Mouse (Mus musculus): ENCODE results near the gene Efcab12. TPM values are rescaled to one million over a fixed set of nuclear protein-coding genes. Genes with fewer than 3 reads are reported as not detected.

The Efcab12 gene
- 0.11 and 0.91 TPM in 2 replicates for polyA plus RNA-seq (2012; rRNA removed; ENCODE audit: low replicate concordance)

GRCm38 (mm10) chr6:115838161-115838597 is at the start of gene Efcab12:
Efcab12 (minus strand) TSS chr6:115838412.

GRCm38 (mm10) chr6:115853091-115853813 is 15.0 kb upstream of the Efcab12 start, which contains the start of the genes Mbd4 and Ift122:
Mbd4 (minus strand) TSS chr6:115853371.
Ift122 (plus strand) TSS chr6:115853470.

GRCm38 (mm10) chr6:115808488-115809231 is 29.6 kb downstream of the Efcab12 start, which contains the start of gene Rpl32:
Rpl32 (minus strand) TSS chr6:115808747.

GRCm38 (mm10) chr6:115774501-115774921 is 63.7 kb downstream of the Efcab12 start, which contains the start of gene Cand2:
Cand2 (plus strand) TSS chr6:115774538.

DNA sequence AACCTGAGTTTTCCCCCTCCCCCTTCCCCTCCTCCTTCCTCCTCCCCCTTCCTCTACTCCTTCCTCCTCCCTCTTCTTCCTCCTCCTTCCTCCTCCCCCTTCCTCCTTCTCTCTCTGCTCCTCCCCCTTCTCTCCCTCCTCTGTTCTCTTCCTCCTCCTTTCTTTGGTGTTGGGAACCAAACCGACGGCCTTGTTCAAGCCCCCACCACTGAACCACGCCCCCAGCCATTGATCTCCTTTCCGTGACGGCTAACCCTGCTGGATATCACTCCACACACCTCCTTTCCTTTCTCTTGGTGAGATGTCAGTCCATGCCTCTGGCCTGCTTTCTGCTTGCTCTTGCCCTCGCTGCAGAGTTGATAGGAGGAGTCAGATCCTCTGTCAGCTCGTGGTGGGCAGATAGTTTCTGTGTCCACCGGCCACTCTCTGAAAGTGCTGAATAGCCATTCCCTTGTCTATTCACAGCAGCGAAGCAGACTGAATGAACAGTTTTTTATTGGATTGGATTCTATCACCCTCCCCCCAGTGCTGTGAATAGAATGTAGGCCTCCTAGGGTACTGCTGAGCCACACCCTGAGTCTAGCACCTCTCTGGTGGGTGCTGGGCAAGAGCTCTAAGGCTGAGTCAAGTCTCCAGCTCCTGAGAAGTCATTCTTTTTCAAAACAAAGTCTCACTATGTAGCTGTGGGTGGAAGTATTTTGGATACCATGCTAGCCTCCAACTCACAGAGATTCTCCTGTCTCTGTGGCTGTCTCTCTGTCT is 76.0 kb downstream of the Efcab12 start, which contains the start of gene Tmem40:
TSS of gene Tmem40 (minus strand) at position 416 of the 762 bp plus-strand sequence.

Other genes starting within 250 kb of the Efcab12 start
- 1.0 TPM in 1 of 2 replicates, not detected in the other for gene Mkrn2os, start 245.8 kb downstream of the Efcab12 start, polyA plus RNA-seq (2012; rRNA removed; ENCODE audit: low replicate concordance)
- gene Mkrn2, start 236.5 kb downstream of the Efcab12 start, polyA plus RNA-seq (2012; rRNA removed; ENCODE audit: low replicate concordance): 82.4 and 102 TPM in 2 replicates
- 159 and 176 TPM in 2 replicates for gene Raf1, start 161.8 kb downstream of the Efcab12 start, polyA plus RNA-seq (2012; rRNA removed; ENCODE audit: low replicate concordance)
- 0.30 and 2.7 TPM in 2 replicates for gene Tmem40, start 76.0 kb downstream of the Efcab12 start, polyA plus RNA-seq (2012; rRNA removed; ENCODE audit: low replicate concordance)
- gene Cand2, start 63.9 kb downstream of the Efcab12 start, polyA plus RNA-seq (2012; rRNA removed; ENCODE audit: low replicate concordance): 2.2 and 13.8 TPM in 2 replicates
- 698 and 1,058 TPM in 2 replicates for gene Rpl32, start 29.7 kb downstream of the Efcab12 start, polyA plus RNA-seq (2012; rRNA removed; ENCODE audit: low replicate concordance)
- 1.7 and 4.7 TPM in 2 replicates for gene Mbd4, start 15.0 kb upstream of the Efcab12 start, polyA plus RNA-seq (2012; rRNA removed; ENCODE audit: low replicate concordance)
- 12.5 and 31.1 TPM in 2 replicates for gene Ift122, start 15.1 kb upstream of the Efcab12 start, polyA plus RNA-seq (2012; rRNA removed; ENCODE audit: low replicate concordance)
- 0.39 and 2.9 TPM in 2 replicates for gene Rho, start 93.3 kb upstream of the Efcab12 start, polyA plus RNA-seq (2012; rRNA removed; ENCODE audit: low replicate concordance)
- not detected in 2 replicates for gene H1foo, start 106.5 kb upstream of the Efcab12 start, polyA plus RNA-seq (2012; rRNA removed; ENCODE audit: low replicate concordance)
- 139 and 158 TPM in 2 replicates for gene Plxnd1, start 156.6 kb upstream of the Efcab12 start, polyA plus RNA-seq (2012; rRNA removed; ENCODE audit: low replicate concordance)

Data from subcutaneous adipose tissue, adult 2 months (tissue).